Mouse (Mus musculus) intestine, postnatal 0 days (tissue): Measurements from ENCODE around the gene Grk5. TPM values are rescaled to one million over a fixed set of nuclear protein-coding genes. Genes with fewer than 3 reads are reported as not detected.

Experiments used
- ATAC-seq: fragments of 200-750 bp; cut with Nextera tagmentation; 2 replicates; pipeline ENCODE4 v1.8.0; 2017; ENCODE audit warnings: mild to moderate bottlenecking, moderate TSS enrichment, moderate library complexity
- H3K27ac ChIP-seq: fragments of 300-500 bp; sonication (generic); 2 replicates; pipeline ENCODE4 v1.5.1; 2014; ENCODE audit warnings: mild to moderate bottlenecking, low read depth, low read length, moderate library complexity
- H3K27me3 ChIP-seq: fragments of 300-500 bp; sonication (generic); replicated peaks from 2 replicates; pipeline ENCODE4 v1.6.1; 2014; ENCODE audit warnings: low read length, mixed read lengths; ENCODE audit not compliant: control insufficient read depth, insufficient read depth
- H3K36me3 ChIP-seq: fragments of 300-500 bp; sonication (generic); 2 replicates; pipeline ENCODE4 v1.6.1; 2014; ENCODE audit warnings: mild to moderate bottlenecking, moderate library complexity; ENCODE audit not compliant: control insufficient read depth, insufficient read depth
- H3K4me1 ChIP-seq: fragments of 300-500 bp; sonication (generic); replicated peaks from 2 replicates; pipeline ENCODE4 v1.6.1; 2014; ENCODE audit warnings: antibody characterized with exemption, low read length, mixed read lengths; ENCODE audit not compliant: control insufficient read depth, insufficient read depth
- H3K4me2 ChIP-seq: fragments of 300-500 bp; sonication (generic); replicated peaks from 2 replicates; pipeline ENCODE4 v1.6.1; 2014; ENCODE audit warnings: low read depth, mild to moderate bottlenecking, moderate library complexity
- H3K4me3 ChIP-seq: fragments of 300-500 bp; sonication (generic); 2 replicates; pipeline ENCODE4 v1.5.1; 2014; ENCODE audit warnings: low read depth, low read length
- H3K9ac ChIP-seq: fragments of 300-500 bp; sonication (generic); 2 replicates; pipeline ENCODE4 v1.6.1; 2014; ENCODE audit warnings: mild to moderate bottlenecking, low read depth, low read length
- H3K9me3 ChIP-seq: fragments of 300-500 bp; sonication (generic); 2 replicates; pipeline ENCODE4 v1.6.1; 2016; ENCODE audit warnings: mixed run types; ENCODE audit not compliant: control insufficient read depth
- CTCF ChIP-seq: sonication (generic); IDR thresholded peaks from 2 replicates; pipeline ENCODE4 v1.5.1; 2016; ENCODE audit warnings: low read depth, mild to moderate bottlenecking, control low read depth, antibody characterized with exemption, moderate library complexity
- WGBS: fragments of 180-500 bp; shearing (Covaris S2); extraction: QIAGEN DNeasy Blood & Tissue Kit; methylation state at CpG from one replicate; pipeline ENCODE4 v1.1.7; 2014; 5-methylcytosine and 5-hydroxymethylcytosine counted together
- polyA plus RNA-seq: library from polyadenylated mRNA; unstranded; fragments of >200 nt; fragmentation: Nextera tagmentation; extraction: Ambion mirVana; gene quantifications from 2 replicates; pipeline ENCODE4 v1.2.1, GENCODE M21; 2015

The Grk5 gene
- polyA plus RNA-seq, 1 experiment from 2014 or later = 1.2 TPM

DNA sequence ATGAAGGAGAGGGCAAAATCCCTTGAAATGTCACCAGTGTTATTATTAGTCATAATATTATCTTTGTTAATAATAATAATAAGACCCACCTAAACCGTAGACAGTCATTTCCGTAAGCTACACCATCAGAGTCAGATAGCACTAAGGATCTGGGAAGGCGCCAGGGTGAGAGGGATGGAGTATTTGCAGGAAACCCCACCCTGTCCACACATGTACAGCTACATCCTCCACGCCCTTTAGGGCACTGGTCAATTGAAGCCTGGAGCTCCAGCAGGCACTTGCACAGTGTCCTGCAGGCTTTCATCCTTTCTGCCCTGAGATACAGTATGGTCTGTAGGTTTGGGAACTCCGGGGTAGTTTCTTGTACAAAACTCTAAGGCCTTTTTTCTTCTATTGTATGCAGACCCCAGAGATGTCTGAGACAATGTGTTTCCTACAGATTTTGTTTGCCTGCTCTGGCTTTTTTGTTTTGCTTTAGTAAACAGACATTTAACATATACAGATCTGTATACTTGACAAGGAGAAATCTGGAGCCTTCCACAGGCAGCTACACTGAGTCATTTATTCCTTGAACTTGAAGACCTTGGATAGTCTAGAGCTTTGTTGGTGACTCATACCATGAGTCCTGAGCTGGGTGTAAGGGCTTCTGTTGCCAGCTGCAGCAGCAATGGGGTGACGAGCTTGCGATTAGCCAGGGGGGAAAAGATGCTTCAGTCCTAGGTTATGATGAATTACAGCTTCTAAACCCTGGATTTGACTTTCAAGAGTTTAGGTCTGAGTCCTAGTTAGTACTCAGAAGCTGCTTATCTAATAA is 60.7 kb downstream of the Grk5 start:
- 80% methylated on average over 7 of the region's 7 CpGs for WGBS
- Histone ChIP-seq H3K27ac (no peak overlapping the region), H3K36me3 (no peaks in the 10 kb centered on the region), H3K4me2 (no peak overlapping the region), H3K4me1 (no peaks in the 10 kb centered on the region), H3K9me3 (no peaks in the 10 kb centered on the region), H3K9ac (no peak overlapping the region), H3K4me3 (no peak overlapping the region), H3K27me3 (no peaks in the 10 kb centered on the region)
- no peak for ATAC-seq
- TF ChIP-seq CTCF = no peak

DNA sequence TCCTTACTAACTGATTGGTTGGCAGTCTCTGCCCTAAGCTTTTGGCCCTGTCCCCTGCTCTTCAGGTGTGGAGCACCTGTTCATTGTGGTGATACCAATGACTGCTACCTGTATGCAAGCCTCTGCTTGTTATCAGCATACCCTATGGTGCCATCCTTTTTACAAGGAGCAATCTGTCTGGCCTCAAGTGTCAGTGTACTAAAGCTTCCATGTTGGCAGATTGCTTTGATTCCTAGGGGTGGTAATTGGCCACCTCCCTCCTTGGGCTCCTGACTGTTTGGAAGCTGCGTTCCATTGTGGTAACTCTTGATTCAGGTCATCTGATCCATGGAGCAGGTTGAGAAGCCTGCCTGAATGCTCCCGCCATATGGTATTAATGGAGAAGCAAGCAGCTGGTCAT is 65.6 kb downstream of the Grk5 start:
- no peaks in the 10 kb centered on the region for H3K27me3 ChIP-seq
- H3K36me3 ChIP-seq = no peaks in the 10 kb centered on the region
- no peak for TF ChIP-seq CTCF
- H3K4me2 ChIP-seq = no peak overlapping the region
- 93% methylated on average over 2 of the region's 2 CpGs for WGBS
- no peaks in the 10 kb centered on the region for H3K4me1 ChIP-seq
- H3K9me3 ChIP-seq = no peaks in the 10 kb centered on the region
- no peak for ATAC-seq
- no peak overlapping the region for H3K4me3 ChIP-seq
- no peak overlapping the region for H3K27ac ChIP-seq
- no peak overlapping the region for H3K9ac ChIP-seq

DNA sequence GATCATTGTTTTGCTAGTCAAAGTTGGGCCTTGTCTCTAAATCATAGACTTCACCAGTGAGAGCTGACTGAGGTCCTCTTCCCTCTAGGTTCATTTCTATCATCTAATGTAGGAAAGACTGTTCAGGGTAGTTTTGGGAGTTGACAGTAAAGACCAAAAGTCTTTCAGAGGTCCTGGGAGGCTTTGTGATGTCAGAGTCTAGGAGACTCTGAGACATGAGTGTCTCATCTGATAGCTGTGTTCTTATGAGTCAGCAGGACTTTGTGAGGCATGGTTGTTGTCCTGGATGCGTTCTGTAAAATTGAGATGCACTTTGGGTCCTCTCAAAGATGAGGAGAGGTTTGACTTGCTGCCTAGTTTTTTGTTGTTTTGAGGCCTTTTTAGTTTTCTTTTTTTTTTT is 66.2 kb downstream of the Grk5 start:
- Histone ChIP-seq H3K9ac (no peak overlapping the region), H3K27me3 (no peaks in the 10 kb centered on the region), H3K9me3 (no peaks in the 10 kb centered on the region), H3K4me1 (no peaks in the 10 kb centered on the region), H3K36me3 (no peaks in the 10 kb centered on the region), H3K27ac (no peak overlapping the region), H3K4me3 (no peak overlapping the region), H3K4me2 (no peak overlapping the region)
- WGBS = 88% methylated on average over 1 of the region's 1 CpGs
- TF ChIP-seq CTCF = no peak
- ATAC-seq = no peak

DNA sequence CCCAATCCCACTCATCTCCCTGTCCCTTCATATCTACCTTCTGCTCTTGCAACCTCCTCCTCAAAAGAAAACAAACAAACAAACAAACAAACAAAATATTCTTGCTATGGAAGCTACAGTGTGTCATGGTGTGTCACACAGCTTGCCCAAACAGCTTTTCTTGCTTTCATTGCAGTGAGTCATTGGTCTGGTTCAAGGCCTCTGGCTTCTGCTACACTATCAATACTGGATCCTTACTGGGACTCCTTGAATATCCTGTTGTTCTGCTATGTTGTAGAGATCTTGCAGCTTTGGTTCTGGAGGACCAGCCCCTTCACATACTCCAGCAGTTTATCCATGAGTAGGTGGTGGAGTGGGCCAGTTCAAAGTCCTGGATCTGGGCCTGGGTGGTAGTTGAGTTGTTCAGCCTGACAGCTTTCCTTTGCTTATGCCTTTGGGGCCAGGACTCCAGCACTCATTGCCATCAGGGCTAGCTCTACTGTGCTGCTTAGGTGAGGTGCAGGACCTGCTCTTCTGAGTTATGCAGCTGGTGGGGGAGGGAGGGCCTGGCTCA is 66.7 kb downstream of the Grk5 start:
- no peak overlapping the region for H3K4me2 ChIP-seq
- no peaks in the 10 kb centered on the region for H3K4me1 ChIP-seq
- H3K4me3 ChIP-seq = no peak overlapping the region
- ATAC-seq = no peak
- no peak overlapping the region for H3K9ac ChIP-seq
- H3K9me3 ChIP-seq = no peaks in the 10 kb centered on the region
- no peaks in the 10 kb centered on the region for H3K27me3 ChIP-seq
- no peaks in the 10 kb centered on the region for H3K36me3 ChIP-seq
- no peak for TF ChIP-seq CTCF
- H3K27ac ChIP-seq = no peak overlapping the region

DNA sequence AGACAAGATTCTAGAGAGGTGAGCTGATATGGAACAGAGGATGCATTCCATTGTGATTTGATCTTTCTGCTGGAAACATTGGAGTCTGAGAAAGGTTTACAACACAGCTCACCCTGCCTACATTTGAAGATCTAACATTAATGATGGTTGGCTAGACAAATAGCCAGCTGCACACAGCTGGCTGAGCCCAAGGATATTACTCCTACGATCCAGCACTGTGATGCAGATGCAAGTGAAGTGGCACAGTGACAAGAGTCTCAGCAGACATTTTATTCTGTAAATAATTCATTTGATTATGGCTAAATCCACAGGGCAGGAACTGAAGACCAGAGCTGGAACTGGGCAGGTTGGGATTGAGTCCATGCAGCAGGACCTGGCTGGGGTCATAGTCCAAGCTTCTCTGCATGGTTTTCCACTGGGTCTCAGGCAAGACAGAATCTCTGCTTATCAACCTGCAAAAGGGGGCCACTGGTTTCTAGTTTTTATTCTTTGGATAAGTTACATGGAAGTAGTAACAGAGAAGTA is 70.2 kb downstream of the Grk5 start:
- no peaks in the 10 kb centered on the region for H3K27me3 ChIP-seq
- H3K9me3 ChIP-seq = no peaks in the 10 kb centered on the region
- TF ChIP-seq CTCF = no peak
- no peaks in the 10 kb centered on the region for H3K36me3 ChIP-seq
- no peak overlapping the region for H3K27ac ChIP-seq
- H3K4me1 ChIP-seq = no peaks in the 10 kb centered on the region
- ATAC-seq = no peak
- WGBS = 31% methylated on average over 1 of the region's 1 CpGs
- H3K9ac ChIP-seq = no peak overlapping the region
- H3K4me2 ChIP-seq = no peak overlapping the region
- no peak overlapping the region for H3K4me3 ChIP-seq

DNA sequence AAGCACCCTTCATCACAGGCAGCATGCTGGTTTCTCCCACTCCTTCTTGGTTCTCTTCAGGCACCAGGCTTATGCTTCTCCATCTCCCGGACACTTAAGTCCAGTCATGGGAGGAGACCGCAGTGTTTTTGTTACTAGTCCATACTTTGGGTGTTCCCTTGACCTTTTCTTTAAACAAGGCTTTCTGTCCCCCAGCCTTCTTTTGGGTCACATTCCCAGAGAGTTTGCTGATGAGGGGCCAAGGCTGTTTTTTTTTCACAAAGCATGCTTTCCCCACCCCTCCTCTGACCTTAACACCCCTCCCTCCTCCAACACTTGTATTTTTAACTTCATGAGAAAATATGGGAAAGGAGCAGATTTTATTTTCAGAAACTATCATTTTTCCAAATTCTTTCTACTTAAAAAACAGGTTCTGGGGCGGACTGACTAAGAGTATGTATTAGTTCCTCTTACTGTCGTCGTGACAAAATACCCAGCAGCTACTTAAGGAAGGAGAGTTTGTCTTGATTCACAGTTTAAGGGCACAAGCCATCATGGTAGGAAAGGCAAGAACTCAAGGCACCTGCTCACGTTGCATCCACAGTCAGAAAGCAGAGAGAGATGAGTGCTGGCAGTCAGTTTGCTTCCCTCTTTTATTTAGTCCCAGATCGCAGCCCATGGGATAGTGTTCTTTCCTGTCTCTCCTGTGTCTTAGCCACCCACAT is 73.0 kb downstream of the Grk5 start:
- WGBS = 76% methylated on average over 7 of the region's 7 CpGs

More for the DNA sequence above, 73.0 kb downstream of the Grk5 start:
- H3K4me2 ChIP-seq = no peak overlapping the region
- no peak for ATAC-seq
- TF ChIP-seq CTCF = no peak
- H3K36me3 ChIP-seq = no peaks in the 10 kb centered on the region
- no peaks in the 10 kb centered on the region for H3K27me3 ChIP-seq
- H3K4me1 ChIP-seq = no peaks in the 10 kb centered on the region
- no peak overlapping the region for H3K4me3 ChIP-seq
- H3K9me3 ChIP-seq = no peaks in the 10 kb centered on the region
- H3K9ac ChIP-seq = no peak overlapping the region
- H3K27ac ChIP-seq = no peak overlapping the region
